ENCODE assay signal across 10 mouse cellular contexts in genomic region chr4:88738480-88738879, GRCm38 (mm10). TPM values are rescaled to one million over a fixed set of nuclear protein-coding genes. Genes with fewer than 3 reads are reported as not detected.
DNase-seq lines count a peak whose midpoint lies in the region; ATAC-seq and TF ChIP-seq lines count a peak whose summit lies in the region.
"Had no signal": no experiment of that assay in that cellular context is flagged by ENCODE, and none has a peak within 500 bp of the region (broad histone marks: within the 10 kb centered on the region; RNA-seq: fewer than 3 reads in every experiment).

No protein-coding gene starts in this region.

- H3K9me3 ChIP-seq in intestine, postnatal 0 days (ENCODE audit: control insufficient read depth): no peaks in the 10 kb centered on the region
- no peaks in the 10 kb centered on the region for H3K9me3 ChIP-seq in intestine, embryonic 15.5 days
- H3K9me3 ChIP-seq in ES-E14 (ENCODE audit: control insufficient read depth, insufficient read depth, low read depth, low read length): 0 out of 2 replicates have a peak, but pooled peaks cover under 1% of the 10 kb centered on the region

- ATAC-seq in intestine, postnatal 0 days: no peak
- ATAC-seq in intestine, embryonic 15.5 days: no peak
- peak; percentile 83; the same call in 1 of the 2 replicates for ATAC-seq in monocyte, adult 5-6 weeks (replicated peaks; ENCODE audit: insufficient number of reproducible peaks, low FRiP score, low TSS enrichment, poor library complexity, severe bottlenecking)

- DNase-seq in ES-E14 (ENCODE audit: low read depth, low spot score): peak; percentile 53
- peak; percentile 46 to 66 for DNase-seq in cerebellum, adult 18-20 months
- DNase-seq in gastrocnemius, postnatal 10 days: peak; percentile 77
- peak; percentile 14 for DNase-seq in layer of hippocampus, adult 9-11 months
- DNase-seq in testis, postnatal 10 days (ENCODE audit: low spot score): peak; percentile 82

- 4% methylated on average over 2 of the region's 2 CpGs for WGBS in intestine, postnatal 0 days
- 4% methylated on average over 2 of the region's 2 CpGs for WGBS in intestine, embryonic 15.5 days

- TF ChIP-seq CTCF in intestine, postnatal 0 days (IDR thresholded peaks at IDR 0.05; ENCODE audit: low read depth): peak; percentile 89

- no peak overlapping the region for H3K4me2 ChIP-seq in intestine, postnatal 0 days (replicated peaks; ENCODE audit: low read depth)
- no peak overlapping the region for H3K4me2 ChIP-seq in intestine, embryonic 15.5 days (replicated peaks)

- H3K9ac ChIP-seq in intestine, postnatal 0 days (ENCODE audit: low read depth, low read length): no peak overlapping the region
- no peak overlapping the region for H3K9ac ChIP-seq in intestine, embryonic 15.5 days
- no peak overlapping the region for H3K9ac ChIP-seq in ES-E14 (ENCODE audit: insufficient read depth, low read depth, low read length, poor library complexity, severe bottlenecking)

- H3K4me1 ChIP-seq in intestine, postnatal 0 days (replicated peaks; ENCODE audit: control insufficient read depth, insufficient read depth, low read length): no peaks in the 10 kb centered on the region
- H3K4me1 ChIP-seq in intestine, embryonic 15.5 days (replicated peaks): peaks cover 2% of the 10 kb centered on the region; the same call in 1 of the 2 replicates
- H3K4me1 ChIP-seq in ES-E14 (ENCODE audit: control insufficient read depth in 2 of 2, insufficient read depth in 2 of 2, low read length in 2 of 2, poor library complexity in 1 of 2): no peaks in the 10 kb centered on the region

- no peak overlapping the region for H3K27ac ChIP-seq in intestine, postnatal 0 days (ENCODE audit: low read depth, low read length)
- H3K27ac ChIP-seq in intestine, embryonic 15.5 days: no peak overlapping the region
- H3K27ac ChIP-seq in ES-E14 (ENCODE audit: insufficient read depth, low read depth, low read length, poor library complexity, severe bottlenecking): no peak overlapping the region

- no peaks in the 10 kb centered on the region for H3K36me3 ChIP-seq in intestine, postnatal 0 days (ENCODE audit: control insufficient read depth, insufficient read depth)
- H3K36me3 ChIP-seq in intestine, embryonic 15.5 days: no peaks in the 10 kb centered on the region
- no peaks in the 10 kb centered on the region for H3K36me3 ChIP-seq in ES-E14 (ENCODE audit: control insufficient read depth, insufficient read depth, low read length, poor library complexity, severe bottlenecking)

- no peaks in the 10 kb centered on the region for H3K27me3 ChIP-seq in intestine, postnatal 0 days (replicated peaks; ENCODE audit: control insufficient read depth, insufficient read depth, low read length)
- H3K27me3 ChIP-seq in intestine, embryonic 15.5 days (replicated peaks): no peaks in the 10 kb centered on the region

- H3K4me3 ChIP-seq in intestine, postnatal 0 days (ENCODE audit: low read depth, low read length): no peak overlapping the region
- H3K4me3 ChIP-seq in intestine, embryonic 15.5 days (replicated peaks): no peak overlapping the region
- H3K4me3 ChIP-seq in ES-E14 (ENCODE audit: insufficient read depth in 1 of 2, low read depth in 1 of 2, low read length in 2 of 2, poor library complexity in 1 of 2, severe bottlenecking in 1 of 2): no peak overlapping the region

- in situ Hi-C loops in ES-E14 (cut with MboI; ENCODE audit: low sequenced_read_pairs in 2 of 2, unreplicated experiment in 2 of 2): no loop called here

TF ChIP-seq in ES-E14, 5 proteins besides CTCF, POLR2A, EP300 and RAD21:
- no peak for TF ChIP-seq HCFC1 (IDR thresholded peaks at IDR 0.05; ENCODE audit: borderline replicate concordance, insufficient read depth, low read length)
- no peak for TF ChIP-seq CHD2 (IDR thresholded peaks at IDR 0.05; ENCODE audit: low read depth, low read length)
- TF ChIP-seq ZC3H11A (IDR thresholded peaks at IDR 0.05; ENCODE audit: borderline replicate concordance, low read depth, low read length): peak; percentile 54; the same call in 1 of the 2 replicates
- no peak for TF ChIP-seq MAFK (IDR thresholded peaks at IDR 0.05; ENCODE audit: insufficient read depth, low read depth, low read length)

RNA-seq across cellular contexts. Expression of gene Gm13271, which starts 16.2 kb away (rescaled TPM):
- not detected in 2 replicates for polyA plus RNA-seq in intestine, postnatal 0 days (2015; fragmentation: Nextera tagmentation; extraction: Ambion mirVana)
- not detected in 2 replicates for polyA plus RNA-seq in intestine, embryonic 15.5 days (2015; fragmentation: Nextera tagmentation; extraction: Ambion mirVana)
- total RNA-seq in ES-E14 (2012; rRNA removed): not detected in 2 replicates
- total RNA-seq in gastrocnemius, postnatal 10 days (2021): not detected
- not detected in 3 replicates for total RNA-seq in monocyte, adult 5-6 weeks (2017)
- polyA plus RNA-seq: embryonic facial prominence, embryonic 14.5 days; liver, embryonic 16.5 days had no signal

RNA-seq across cellular contexts. Expression of gene Klhl9, which starts 16.2 kb away (rescaled TPM):
- 40.5 and 42.5 TPM in 2 replicates for polyA plus RNA-seq in intestine, postnatal 0 days (2015; fragmentation: Nextera tagmentation; extraction: Ambion mirVana)
- polyA plus RNA-seq in intestine, embryonic 15.5 days (2015; fragmentation: Nextera tagmentation; extraction: Ambion mirVana): 75.3 and 89.4 TPM in 2 replicates
- 20.7 and 31.5 TPM in 2 replicates for total RNA-seq in ES-E14 (2012; rRNA removed)
- total RNA-seq in gastrocnemius, postnatal 10 days (2021): 10 to 100 TPM; 57.1 to 66.3 TPM
- total RNA-seq in monocyte, adult 5-6 weeks (2017): 43.5 to 56.6 TPM (median 49.0 TPM) in 3 replicates

RNA-seq across cellular contexts. Expression of gene Gm26566, which starts 16.9 kb away (rescaled TPM):
- polyA plus RNA-seq in intestine, postnatal 0 days (2015; fragmentation: Nextera tagmentation; extraction: Ambion mirVana): 0.16 and 0.43 TPM in 2 replicates
- 0.80 and 0.97 TPM in 2 replicates for polyA plus RNA-seq in intestine, embryonic 15.5 days (2015; fragmentation: Nextera tagmentation; extraction: Ambion mirVana)
- total RNA-seq in ES-E14 (2012; rRNA removed): 3.7 and 5.3 TPM in 2 replicates
- total RNA-seq in gastrocnemius, postnatal 10 days (2021): under 1 TPM; 0.31 to 0.34 TPM
- 0.49 to 2.0 TPM in 2 of 3 replicates, not detected in the other for total RNA-seq in monocyte, adult 5-6 weeks (2017)

RNA-seq across cellular contexts. Expression of gene Gm13283, which starts 21.4 kb away (rescaled TPM):
- 0.20 TPM in 1 of 2 replicates, not detected in the other for polyA plus RNA-seq in intestine, postnatal 0 days (2015; fragmentation: Nextera tagmentation; extraction: Ambion mirVana)
- polyA plus RNA-seq in intestine, embryonic 15.5 days (2015; fragmentation: Nextera tagmentation; extraction: Ambion mirVana): 0.39 and 0.80 TPM in 2 replicates
- total RNA-seq in ES-E14 (2012; rRNA removed): not detected in 2 replicates
- total RNA-seq in gastrocnemius, postnatal 10 days (2021): not detected
- not detected in 3 replicates for total RNA-seq in monocyte, adult 5-6 weeks (2017)
- polyA plus RNA-seq: liver, embryonic 16.5 days had no signal

RNA-seq across cellular contexts. Expression of gene Gm13290, which starts 35.2 kb away (rescaled TPM):
- polyA plus RNA-seq in intestine, postnatal 0 days (2015; fragmentation: Nextera tagmentation; extraction: Ambion mirVana): 0.13 TPM in 1 of 2 replicates, not detected in the other
- polyA plus RNA-seq in intestine, embryonic 15.5 days (2015; fragmentation: Nextera tagmentation; extraction: Ambion mirVana): 0.63 TPM in 1 of 2 replicates, not detected in the other
- not detected in 2 replicates for total RNA-seq in ES-E14 (2012; rRNA removed)
- not detected for total RNA-seq in gastrocnemius, postnatal 10 days (2021)
- not detected in 3 replicates for total RNA-seq in monocyte, adult 5-6 weeks (2017)
- polyA plus RNA-seq: embryonic facial prominence, embryonic 14.5 days; liver, embryonic 16.5 days had no signal

Comparison
In these comparisons a context has a peak if more than half of its experiments do, and no peak if none do; other contexts are left out.
1. DNase-seq: peak in every context shown above with its lines; median percentile 82 in testis, postnatal 10 days; 77 in gastrocnemius, postnatal 10 days; 56 in cerebellum, adult 18-20 months; 53 in ES-E14; 14 in layer of hippocampus, adult 9-11 months.